Mouse (Mus musculus) brain, adult 10 weeks (tissue): ENCODE measurements around the gene Zfp410. TPM values are rescaled to one million over a fixed set of nuclear protein-coding genes. Genes with fewer than 3 reads are reported as not detected.

Experiments used
- polyA plus RNA-seq: library from polyadenylated mRNA; stranded (reverse); fragments of 350-450 nt; fragmentation: Illumina TruSeq; extraction: RNeasy Lipid Tissue Mini Kit (QIAGEN cat#74804); gene quantifications from one replicate; pipeline ENCODE4 v1.2.3, GENCODE M21; 2015; ENCODE audit warnings: low read depth, low replicate concordance

Gene Zfp410
- polyA plus RNA-seq: 36.8 TPM

GRCm38 (mm10) chr12:84316721-84317621 lies at the start of gene Zfp410:
Gene Zfp410 (plus strand): TSS chr12:84316852.

GRCm38 (mm10) chr12:84284885-84285592 lies 31.6 kb upstream of the Zfp410 start, which contains the start of gene Ptgr2:
Gene Ptgr2 (plus strand): TSS chr12:84285232.

GRCm38 (mm10) chr12:84361555-84362489 lies 45.2 kb downstream of the Zfp410 start, which contains the start of the genes Coq6 and Fam161b:
Gene Coq6 (plus strand): TSS chr12:84361657.
Gene Fam161b (minus strand): TSS chr12:84361833.

Other genes starting within 250 kb of the Zfp410 start
- gene Acot5, start 247.5 kb upstream of the Zfp410 start, polyA plus RNA-seq: 3.6 TPM
- gene Acot6, start 216.2 kb upstream of the Zfp410 start, polyA plus RNA-seq: 5.0 TPM
- gene Dnal1, start 202.5 kb upstream of the Zfp410 start, polyA plus RNA-seq: 63.1 TPM
- gene Pnma1, start 168.4 kb upstream of the Zfp410 start, polyA plus RNA-seq: 3.8 TPM
- 6.4 TPM for gene Elmsan1, start 98.0 kb upstream of the Zfp410 start, polyA plus RNA-seq
- 51.7 TPM for gene Ptgr2, start 31.6 kb upstream of the Zfp410 start, polyA plus RNA-seq
- 31.8 TPM for gene Coq6, start 44.8 kb downstream of the Zfp410 start, polyA plus RNA-seq
- gene Fam161b, start 45.0 kb downstream of the Zfp410 start, polyA plus RNA-seq: 13.5 TPM
- gene Entpd5, start 92.2 kb downstream of the Zfp410 start, polyA plus RNA-seq: 26.6 TPM
- gene Bbof1, start 92.2 kb downstream of the Zfp410 start, polyA plus RNA-seq: 9.5 TPM
- gene Rnf113a2, start 100.3 kb downstream of the Zfp410 start, polyA plus RNA-seq: 15.8 TPM
- 59.5 TPM for gene Aldh6a1, start 134.2 kb downstream of the Zfp410 start, polyA plus RNA-seq
- 31.9 TPM for gene Lin52, start 134.6 kb downstream of the Zfp410 start, polyA plus RNA-seq